Mouse (Mus musculus) embryonic facial prominence, embryonic 15.5 days (tissue): Measurements from ENCODE around the gene Lsm12. TPM values are rescaled to one million over a fixed set of nuclear protein-coding genes. Genes with fewer than 3 reads are reported as not detected.
A peak's percentile ranks its signal among the peaks of the same experiment; 100 is the strongest.

Experiments used
- ATAC-seq: fragments of 200-750 bp; cut with Nextera tagmentation; 2 replicates; pipeline ENCODE4 v1.8.0; 2017; ENCODE audit warnings: low read depth, moderate TSS enrichment; ENCODE audit not compliant: insufficient number of reproducible peaks, low FRiP score, low TSS enrichment
- H3K27ac ChIP-seq: fragments of 300-500 bp; sonication (generic); replicated peaks from 2 replicates; pipeline ENCODE4 v1.5.1; 2015; ENCODE audit warnings: mild to moderate bottlenecking, inconsistent platforms
- H3K27me3 ChIP-seq: fragments of 300-500 bp; sonication (generic); 2 replicates; pipeline ENCODE4 v1.6.1; 2015; ENCODE audit warnings: inconsistent platforms
- H3K36me3 ChIP-seq: fragments of 300-500 bp; sonication (generic); 2 replicates; pipeline ENCODE4 v1.6.1; 2015; ENCODE audit warnings: mild to moderate bottlenecking, inconsistent platforms
- H3K4me1 ChIP-seq: fragments of 300-500 bp; sonication (generic); 2 replicates; pipeline ENCODE4 v1.6.1; 2015; ENCODE audit warnings: inconsistent platforms
- H3K4me2 ChIP-seq: fragments of 300-500 bp; sonication (generic); replicated peaks from 2 replicates; pipeline ENCODE4 v1.6.1; 2015; ENCODE audit warnings: mild to moderate bottlenecking, inconsistent platforms
- H3K4me3 ChIP-seq: fragments of 300-500 bp; sonication (generic); replicated peaks from 2 replicates; pipeline ENCODE4 v1.5.1; 2015; ENCODE audit warnings: mild to moderate bottlenecking, inconsistent platforms
- H3K9ac ChIP-seq: fragments of 300-500 bp; sonication (generic); 2 replicates; pipeline ENCODE4 v1.6.1; 2015; ENCODE audit warnings: inconsistent platforms
- H3K9me3 ChIP-seq: fragments of 300-500 bp; sonication (generic); replicated peaks from 2 replicates; pipeline ENCODE4 v1.6.1; 2016; ENCODE audit warnings: inconsistent platforms
- WGBS: fragments of 180-500 bp; shearing (Covaris S2); methylation state at CpG from one replicate; pipeline ENCODE4 v1.1.7; 2015; 5-methylcytosine and 5-hydroxymethylcytosine counted together
- polyA plus RNA-seq: library from polyadenylated mRNA; unstranded; fragments of >200 nt; fragmentation: Nextera tagmentation; extraction: Ambion mirVana; gene quantifications from 2 replicates; pipeline ENCODE4 v1.2.1, GENCODE M21; 2015

Lsm12 gene
- polyA plus RNA-seq, 1 experiment from 2014 or later, result 113 TPM

DNA sequence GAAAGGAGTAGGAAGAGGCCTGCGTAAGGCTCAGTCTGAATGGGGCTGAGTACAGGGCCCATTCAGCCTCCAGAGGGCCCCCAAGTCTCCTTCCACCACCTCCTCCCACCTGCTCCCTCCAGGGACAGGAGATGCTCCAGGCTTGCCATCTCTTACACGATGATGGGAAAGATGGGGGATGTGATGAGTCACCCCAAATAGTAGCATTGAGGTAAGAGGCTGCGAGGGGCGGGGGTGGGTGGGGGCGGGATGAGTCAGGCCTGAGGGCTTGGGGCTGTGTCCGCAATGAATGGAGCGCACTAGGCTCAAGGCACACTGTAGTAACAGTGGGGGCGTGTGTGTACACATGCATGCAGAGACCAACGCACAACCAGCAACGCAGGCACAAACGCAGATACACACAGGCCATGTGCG lies 16.3 kb upstream of the Lsm12 start:
- Histone ChIP-seq H3K4me2 (no peak overlapping the region), H3K4me3 (no peak overlapping the region), H3K36me3 (peaks cover 95% of the 10 kb centered on the region), H3K27ac (no peak overlapping the region), H3K4me1 (peaks cover 15% of the 10 kb centered on the region), H3K9me3 (no peaks in the 10 kb centered on the region), H3K27me3 (no peaks in the 10 kb centered on the region), H3K9ac (no peak overlapping the region)
- ATAC-seq, result no peak
- 69% methylated on average over 12 of the region's 12 CpGs for WGBS

DNA sequence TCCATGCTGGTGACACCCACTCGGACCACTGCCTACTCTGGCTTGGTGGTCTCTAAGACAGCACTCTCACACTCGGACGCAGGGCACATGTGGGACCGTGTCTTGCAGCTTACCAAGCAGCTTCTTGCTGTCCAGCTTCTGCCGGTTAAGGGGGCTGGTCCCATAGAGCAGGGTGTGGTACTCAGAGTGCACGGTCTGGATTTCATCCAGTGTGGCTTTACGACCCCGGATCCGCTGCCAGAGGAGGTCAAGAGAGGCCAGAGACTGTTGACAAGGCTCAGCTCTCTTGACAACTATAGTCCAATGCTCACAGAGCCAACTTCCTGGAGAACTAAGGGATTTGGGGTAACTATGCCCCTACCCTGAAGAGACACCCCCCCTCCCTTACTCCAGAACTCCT lies 14.8 kb upstream of the Lsm12 start:
- H3K9ac ChIP-seq, result no peak overlapping the region
- 63% methylated on average over 9 of the region's 9 CpGs for WGBS

DNA sequence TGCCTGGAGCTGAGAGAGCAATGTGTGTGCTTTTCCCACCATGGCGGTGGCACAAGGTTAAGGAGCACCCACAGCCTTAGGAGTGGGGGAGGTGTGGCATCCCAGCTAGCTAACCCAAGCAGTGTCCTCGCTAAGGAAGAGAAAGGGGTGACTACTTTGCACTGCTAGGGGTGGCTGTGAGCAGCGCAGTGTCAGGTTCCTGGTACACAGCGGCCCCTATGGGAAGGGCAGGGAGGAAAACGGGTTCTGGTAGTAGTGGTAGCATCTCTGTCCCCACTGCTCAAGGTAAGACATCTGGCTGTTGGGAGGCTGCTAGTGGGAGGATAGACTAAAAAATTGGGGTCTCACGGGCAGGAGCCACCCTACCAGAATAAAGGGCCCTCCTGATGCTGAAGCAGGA lies 13.1 kb upstream of the Lsm12 start:
- Histone ChIP-seq H3K27ac (no peak overlapping the region), H3K27me3 (no peaks in the 10 kb centered on the region), H3K36me3 (peaks cover 90% of the 10 kb centered on the region), H3K9ac (no peak overlapping the region), H3K4me1 (0 out of 2 replicates have a peak, but pooled peaks cover 10% of the 10 kb centered on the region), H3K9me3 (no peaks in the 10 kb centered on the region), H3K4me2 (no peak overlapping the region), H3K4me3 (no peak overlapping the region)
- ATAC-seq, result no peak
- 69% methylated on average over 6 of the region's 6 CpGs for WGBS

More for the DNA sequence above, 14.8 kb upstream of the Lsm12 start:
- H3K27me3 ChIP-seq, result no peaks in the 10 kb centered on the region
- peaks cover 95% of the 10 kb centered on the region for H3K36me3 ChIP-seq
- H3K27ac ChIP-seq, result no peak overlapping the region
- no peak overlapping the region for H3K4me2 ChIP-seq
- H3K9me3 ChIP-seq, result no peaks in the 10 kb centered on the region
- H3K4me3 ChIP-seq, result no peak overlapping the region
- ATAC-seq, result no peak
- H3K4me1 ChIP-seq, result 0 out of 2 replicates have a peak, but pooled peaks cover 10% of the 10 kb centered on the region

DNA sequence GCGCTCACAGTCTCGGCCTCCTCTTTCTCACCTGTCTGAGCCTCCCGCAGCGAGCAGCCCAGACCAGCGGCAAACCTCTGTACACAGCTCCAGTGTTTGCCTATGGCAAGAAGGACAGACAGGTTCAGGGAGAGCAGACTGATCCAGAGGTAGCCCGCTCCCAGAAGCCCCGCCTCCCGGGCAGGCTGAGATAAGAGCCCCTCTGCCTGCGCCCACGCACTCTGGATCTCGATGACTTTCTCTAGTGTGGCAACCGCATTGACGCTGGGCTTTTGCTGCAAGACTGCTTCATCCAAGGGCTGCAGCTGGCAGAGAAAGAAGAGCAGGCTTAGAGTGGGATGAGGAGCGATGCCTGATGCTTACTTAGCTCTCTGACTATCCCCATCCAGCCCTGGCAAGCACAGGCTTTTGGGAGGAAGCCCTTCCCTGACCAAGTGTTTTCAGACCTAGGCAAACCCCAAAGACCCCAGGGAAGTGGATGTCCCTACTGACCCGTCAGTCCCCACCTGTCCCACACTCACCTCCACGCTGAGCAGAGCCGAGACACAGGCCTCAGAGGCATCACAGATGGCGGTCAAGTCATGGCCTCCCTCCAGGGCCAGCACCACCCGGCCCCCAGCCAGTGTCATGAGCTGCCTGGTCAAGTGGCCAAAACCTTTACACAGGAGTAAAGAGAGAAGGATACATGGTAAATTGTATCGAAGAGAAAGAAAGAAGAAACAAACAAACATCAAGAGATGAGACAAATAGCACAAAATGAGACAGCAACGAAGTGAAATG lies 11.1 kb upstream of the Lsm12 start:
- no peak for ATAC-seq

DNA sequence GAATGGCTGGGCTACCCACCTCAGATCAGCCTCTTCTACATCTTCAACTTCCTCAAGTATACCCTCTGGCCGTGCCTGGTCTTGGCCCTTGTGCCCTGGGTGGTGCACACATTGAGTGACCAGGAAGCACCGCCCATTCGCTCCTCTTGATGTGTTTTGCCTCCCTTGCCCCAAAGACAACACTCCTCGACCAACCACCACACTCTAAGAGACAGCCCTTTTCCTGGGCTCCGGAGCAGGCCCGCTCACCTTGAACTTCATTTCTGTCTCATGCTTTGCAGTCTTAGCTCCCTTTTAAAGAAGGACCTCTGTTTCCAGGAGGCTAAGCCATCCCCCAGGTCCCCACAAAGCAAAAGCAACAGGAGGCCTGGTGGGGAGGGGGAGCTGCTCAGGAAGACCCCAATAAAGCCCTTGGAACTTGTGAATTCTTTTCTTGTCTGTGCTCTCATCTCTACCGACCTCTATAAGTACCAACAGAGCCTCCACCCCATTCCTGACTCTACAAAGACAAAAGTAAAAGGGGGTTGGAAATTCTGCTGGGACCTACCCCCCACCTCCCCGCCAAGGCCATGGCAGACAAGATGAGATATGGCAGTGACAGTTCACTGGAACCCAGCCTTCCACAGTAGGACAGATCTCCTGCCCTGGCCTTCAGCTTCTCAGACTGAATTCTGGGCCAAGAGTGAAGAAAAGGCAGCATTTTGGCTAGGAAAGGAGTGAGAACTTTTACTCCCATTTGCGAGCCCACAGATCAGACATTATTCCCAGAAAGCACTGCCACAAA lies 8.8 kb upstream of the Lsm12 start:
- Histone ChIP-seq H3K36me3 (peaks cover 51% of the 10 kb centered on the region), H3K4me3 (no peak overlapping the region), H3K27me3 (no peaks in the 10 kb centered on the region), H3K9me3 (no peaks in the 10 kb centered on the region), H3K4me2 (no peak overlapping the region), H3K4me1 (peaks cover 23% of the 10 kb centered on the region), H3K9ac (no peak overlapping the region), H3K27ac (no peak overlapping the region)
- ATAC-seq, result no peak
- WGBS, result 83% methylated on average over 9 of the region's 9 CpGs

More for the DNA sequence above, 11.1 kb upstream of the Lsm12 start:
- Histone ChIP-seq H3K36me3 (peaks cover 75% of the 10 kb centered on the region), H3K9ac (no peak overlapping the region), H3K4me1 (peaks cover 4% of the 10 kb centered on the region), H3K4me3 (no peak overlapping the region), H3K27me3 (no peaks in the 10 kb centered on the region), H3K27ac (no peak overlapping the region), H3K4me2 (no peak overlapping the region), H3K9me3 (no peaks in the 10 kb centered on the region)
- 85% methylated on average over 21 of the region's 21 CpGs for WGBS

DNA sequence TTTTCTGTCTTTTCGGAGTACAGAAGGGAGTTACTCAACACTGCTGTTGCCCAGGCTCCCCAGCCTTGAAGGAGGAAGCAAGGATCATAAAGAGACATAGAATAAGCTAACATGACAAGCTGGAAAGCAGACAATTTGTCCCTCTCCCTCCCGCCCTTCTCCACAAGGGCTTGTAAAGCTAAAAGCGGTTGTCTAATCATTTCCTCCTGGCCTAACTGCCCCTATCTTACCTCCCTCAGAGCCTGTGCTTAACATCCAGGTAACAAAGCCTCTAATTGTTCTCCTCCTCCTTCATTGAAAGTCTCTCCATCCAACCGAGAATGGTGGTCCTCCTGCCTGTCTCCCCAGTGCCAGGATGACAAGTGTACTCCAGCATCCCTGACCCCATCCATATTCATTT lies 5.8 kb upstream of the Lsm12 start:
- WGBS, result 40% methylated on average over 4 of the region's 4 CpGs
- H3K27ac ChIP-seq, result 0 out of 2 replicates have a peak overlapping the region, but pooled peaks have one; percentile 25
- ATAC-seq, result no peak
- H3K9me3 ChIP-seq, result no peaks in the 10 kb centered on the region
- peak overlapping the region; percentile 63; the same call in 1 of the 2 replicates for H3K4me3 ChIP-seq
- H3K4me1 ChIP-seq, result peaks cover 25% of the 10 kb centered on the region
- peak overlapping the region; percentile 6; the same call in 1 of the 2 replicates for H3K9ac ChIP-seq
- H3K27me3 ChIP-seq, result no peaks in the 10 kb centered on the region
- H3K36me3 ChIP-seq, result peaks cover 21% of the 10 kb centered on the region
- H3K4me2 ChIP-seq, result peak overlapping the region; percentile 88; the same call in 1 of the 2 replicates

DNA sequence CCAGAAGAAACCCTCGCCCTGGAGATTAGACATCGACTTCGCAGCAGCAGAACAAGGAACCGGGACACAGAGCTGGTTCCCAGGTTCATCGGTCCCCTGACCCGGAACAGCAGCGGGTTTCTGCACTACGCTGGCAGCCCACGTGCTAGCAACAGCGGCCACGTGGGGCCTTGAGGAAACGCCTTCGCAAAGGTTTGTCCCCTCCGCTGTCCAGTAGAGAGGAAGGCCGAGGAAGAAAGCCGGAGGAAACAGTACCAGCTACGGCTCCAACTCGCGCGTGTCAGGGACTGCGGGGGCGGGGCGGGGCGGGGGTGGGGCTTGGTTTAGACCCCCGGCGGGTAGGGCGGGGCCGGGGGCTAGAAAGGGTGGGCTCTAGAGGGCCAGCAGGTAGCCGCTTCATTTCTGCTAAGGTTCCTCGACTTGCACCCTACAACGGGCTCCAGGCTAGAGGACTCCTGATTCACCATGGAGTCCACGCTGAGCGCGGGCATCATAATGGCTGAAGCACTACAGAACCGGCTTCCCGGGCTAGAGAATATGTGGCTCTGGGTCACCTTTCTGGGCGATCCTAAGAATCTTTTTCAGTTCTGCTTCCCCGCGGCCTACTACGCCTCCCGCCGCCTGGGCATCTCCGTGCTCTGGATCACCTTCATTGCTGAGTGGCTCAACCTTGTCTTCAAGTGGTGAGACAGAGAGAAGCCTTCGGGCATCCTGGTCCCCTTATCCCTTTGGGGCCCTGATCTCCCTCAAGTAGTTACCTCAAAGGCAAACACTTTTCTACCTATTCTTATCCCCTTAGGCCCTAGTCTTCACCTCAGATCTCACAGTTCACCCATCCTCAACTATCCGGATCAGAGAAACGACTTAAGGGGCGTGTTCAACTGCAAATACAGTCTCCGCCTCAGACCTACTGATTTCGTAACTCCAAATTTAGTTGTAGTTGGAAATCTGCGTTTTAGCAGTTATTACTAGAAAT lies 4.7 kb upstream of the Lsm12 start, which contains the start of gene G6pc3:
TSS of gene G6pc3 (plus strand) at position 160 of the 976 bp plus-strand sequence.
- Histone ChIP-seq H3K4me1 (peaks cover 30% of the 10 kb centered on the region), H3K4me2 (peak within 1 kb of the TSS; percentile 88), H3K9me3 (no peaks in the 10 kb centered on the region), H3K36me3 (peaks cover 10% of the 10 kb centered on the region), H3K4me3 (peak within 1 kb of the TSS; percentile 63), H3K27me3 (no peaks in the 10 kb centered on the region), H3K27ac (peak within 1 kb of the TSS; percentile 71), H3K9ac (peak within 1 kb of the TSS; percentile 51)
- WGBS, result under 1% methylated on average over 50 of the region's 50 CpGs
- ATAC-seq, result peak; percentile 80

DNA sequence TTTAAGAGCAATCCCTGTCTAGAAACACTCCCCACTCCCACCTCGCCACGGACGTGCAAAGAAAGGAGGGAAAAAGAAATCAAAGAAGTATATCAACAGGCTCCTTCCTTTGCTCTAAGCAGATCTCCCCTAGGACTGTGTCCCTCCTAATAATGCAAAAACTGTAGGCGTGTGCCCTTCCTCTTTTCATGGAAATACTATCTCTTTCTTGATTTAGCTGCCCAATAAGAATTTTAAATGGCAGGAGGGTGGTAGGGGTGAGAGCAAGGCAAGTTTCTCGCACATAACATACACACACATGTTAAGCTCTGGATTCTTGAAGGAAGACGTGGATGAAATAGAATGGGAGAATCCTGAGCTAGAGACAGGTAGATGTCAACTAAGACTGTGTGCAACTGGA lies 3.9 kb upstream of the Lsm12 start:
- peaks cover 33% of the 10 kb centered on the region for H3K4me1 ChIP-seq
- ATAC-seq, result no peak
- H3K27me3 ChIP-seq, result no peaks in the 10 kb centered on the region
- H3K4me2 ChIP-seq, result peak overlapping the region; percentile 88
- no peaks in the 10 kb centered on the region for H3K9me3 ChIP-seq
- 63% methylated on average over 6 of the region's 6 CpGs for WGBS
- H3K9ac ChIP-seq, result no peak overlapping the region
- peaks cover 2% of the 10 kb centered on the region for H3K36me3 ChIP-seq
- H3K4me3 ChIP-seq, result peak overlapping the region; percentile 63
- 0 out of 2 replicates have a peak overlapping the region, but pooled peaks have one; percentile 5 for H3K27ac ChIP-seq

DNA sequence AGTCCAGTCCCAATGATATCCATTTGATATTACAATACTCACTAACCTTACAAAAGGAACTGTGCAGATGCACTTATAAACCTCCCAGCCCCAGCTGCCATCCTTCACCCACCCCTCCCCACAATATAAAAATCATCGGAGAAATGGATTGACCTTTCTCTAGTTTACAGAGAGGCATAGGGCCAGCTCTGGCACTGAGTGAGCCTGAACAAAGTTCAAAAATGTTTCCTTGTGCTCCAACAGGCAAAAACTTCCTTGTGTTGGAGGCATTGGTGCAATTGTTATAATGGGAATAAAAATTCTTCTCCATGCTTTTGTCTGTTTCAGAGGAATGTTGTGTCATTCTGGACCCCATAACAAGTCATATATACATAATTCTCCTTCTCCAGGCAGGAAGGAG lies 1.1 kb upstream of the Lsm12 start:
- no peaks in the 10 kb centered on the region for H3K27me3 ChIP-seq
- no peak overlapping the region for H3K4me3 ChIP-seq
- no peak for ATAC-seq
- H3K9ac ChIP-seq, result no peak overlapping the region
- peaks cover 14% of the 10 kb centered on the region for H3K36me3 ChIP-seq
- no peak overlapping the region for H3K4me2 ChIP-seq
- no peak overlapping the region for H3K27ac ChIP-seq
- WGBS, result 79% methylated on average over 1 of the region's 1 CpGs
- H3K9me3 ChIP-seq, result no peaks in the 10 kb centered on the region
- H3K4me1 ChIP-seq, result peaks cover 42% of the 10 kb centered on the region

DNA sequence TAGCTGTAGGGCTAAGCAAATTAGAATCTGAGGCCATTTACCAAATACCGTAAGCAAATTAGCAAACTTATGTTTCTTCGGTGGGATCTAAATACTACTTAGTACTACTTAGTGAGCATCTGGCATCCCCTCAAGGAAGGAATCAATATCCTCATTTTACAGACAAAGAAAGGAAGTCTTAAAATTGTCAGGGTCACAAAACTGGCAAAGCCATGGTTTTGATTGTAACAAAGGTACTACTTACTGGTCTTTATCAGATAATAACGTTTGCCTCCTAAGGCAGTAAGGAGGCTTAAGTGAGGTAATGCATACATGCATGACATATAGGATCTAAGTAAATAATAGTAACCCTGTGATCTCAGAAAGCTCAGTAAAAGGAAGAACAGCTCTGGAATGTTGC lies 581 bp upstream of the Lsm12 start:
- Histone ChIP-seq H3K27me3 (no peaks in the 10 kb centered on the region), H3K36me3 (peaks cover 19% of the 10 kb centered on the region), H3K9ac (no peak overlapping the region), H3K4me3 (peak overlapping the region; percentile 92), H3K9me3 (no peaks in the 10 kb centered on the region), H3K4me1 (peaks cover 36% of the 10 kb centered on the region), H3K27ac (peak overlapping the region; percentile 96), H3K4me2 (peak overlapping the region; percentile 60)
- no peak for ATAC-seq
- 34% methylated on average over 3 of the region's 3 CpGs for WGBS
